Mouse (Mus musculus): ENCODE measurements around the gene Hspa12a. TPM values are rescaled to one million over a fixed set of nuclear protein-coding genes. Genes with fewer than 3 reads are reported as not detected.

The Hspa12a gene
- polyA plus RNA-seq, 1 experiment from 2014 or later, result 10.5 TPM

DNA sequence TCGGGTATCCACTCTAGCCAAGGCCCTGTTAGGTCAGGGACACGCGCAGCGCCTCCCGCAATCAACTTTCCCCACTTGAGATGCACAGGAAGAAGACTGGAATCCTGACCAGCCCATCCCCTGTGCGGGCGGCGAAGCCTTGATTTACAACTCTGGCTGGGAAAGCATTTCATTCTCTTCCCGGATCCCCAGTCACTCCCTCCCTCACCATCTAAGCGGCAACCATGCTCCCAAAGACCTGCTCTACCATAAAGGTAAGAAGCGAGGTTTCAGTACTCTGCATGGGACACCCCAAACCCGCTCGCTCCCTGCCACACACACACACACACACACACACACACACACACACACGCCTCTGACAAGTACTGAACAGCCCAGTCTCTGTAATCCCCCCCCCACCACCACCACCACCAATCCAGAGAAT, 83.6 kb downstream of the Hspa12a start:
- Histone ChIP-seq H3K9ac (peak overlapping the region; percentile 62), H3K4me2 (peak overlapping the region; percentile 88), H3K36me3 (no peaks in the 10 kb centered on the region), H3K4me1 (replicated peaks) (peaks cover 37% of the 10 kb centered on the region), H3K4me3 (peak overlapping the region; percentile 55), H3K27me3 (replicated peaks) (no peaks in the 10 kb centered on the region; the same call in 1 of the 2 replicates), H3K9me3 (replicated peaks) (peaks cover 4% of the 10 kb centered on the region), H3K27ac (ENCODE audit: poor library complexity, severe bottlenecking) (no peak overlapping the region)
- WGBS, result 2% methylated on average over 14 of the region's 14 CpGs
- ATAC-seq (ENCODE audit: insufficient number of reproducible peaks, low FRiP score), result 0 out of 2 replicates have a peak, but pooled peaks have one; percentile 10

DNA sequence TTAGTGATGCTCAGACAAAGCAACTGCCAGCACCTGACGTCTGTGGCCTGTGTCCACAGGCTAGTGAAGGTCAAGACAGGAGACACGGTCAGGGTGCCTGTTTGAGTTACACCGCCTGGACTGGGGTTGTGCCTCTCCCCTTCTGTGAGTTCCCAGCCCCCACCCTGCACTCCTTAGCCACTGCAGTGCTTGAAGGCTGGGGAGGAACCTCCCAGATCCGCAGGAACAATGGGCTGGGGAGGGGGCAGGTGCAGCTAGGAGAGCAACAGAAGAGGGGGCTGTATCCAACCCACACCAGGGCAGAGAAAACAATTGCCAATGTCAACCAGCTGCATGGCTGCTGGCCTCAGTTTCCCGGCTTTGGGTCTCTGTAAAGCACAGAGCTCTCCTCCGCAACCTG, 84.1 kb downstream of the Hspa12a start:
- Histone ChIP-seq H3K9me3 (replicated peaks) (peaks cover 4% of the 10 kb centered on the region), H3K4me3 (peak overlapping the region; percentile 55), H3K4me1 (replicated peaks) (peaks cover 37% of the 10 kb centered on the region), H3K27ac (ENCODE audit: poor library complexity, severe bottlenecking) (no peak overlapping the region), H3K36me3 (no peaks in the 10 kb centered on the region), H3K9ac (peak overlapping the region; percentile 62; the same call in 1 of the 2 replicates), H3K27me3 (replicated peaks) (no peaks in the 10 kb centered on the region; the same call in 1 of the 2 replicates), H3K4me2 (peak overlapping the region; percentile 88)
- no peak for ATAC-seq (ENCODE audit: insufficient number of reproducible peaks, low FRiP score)
- WGBS, result 24% methylated on average over 6 of the region's 6 CpGs

DNA sequence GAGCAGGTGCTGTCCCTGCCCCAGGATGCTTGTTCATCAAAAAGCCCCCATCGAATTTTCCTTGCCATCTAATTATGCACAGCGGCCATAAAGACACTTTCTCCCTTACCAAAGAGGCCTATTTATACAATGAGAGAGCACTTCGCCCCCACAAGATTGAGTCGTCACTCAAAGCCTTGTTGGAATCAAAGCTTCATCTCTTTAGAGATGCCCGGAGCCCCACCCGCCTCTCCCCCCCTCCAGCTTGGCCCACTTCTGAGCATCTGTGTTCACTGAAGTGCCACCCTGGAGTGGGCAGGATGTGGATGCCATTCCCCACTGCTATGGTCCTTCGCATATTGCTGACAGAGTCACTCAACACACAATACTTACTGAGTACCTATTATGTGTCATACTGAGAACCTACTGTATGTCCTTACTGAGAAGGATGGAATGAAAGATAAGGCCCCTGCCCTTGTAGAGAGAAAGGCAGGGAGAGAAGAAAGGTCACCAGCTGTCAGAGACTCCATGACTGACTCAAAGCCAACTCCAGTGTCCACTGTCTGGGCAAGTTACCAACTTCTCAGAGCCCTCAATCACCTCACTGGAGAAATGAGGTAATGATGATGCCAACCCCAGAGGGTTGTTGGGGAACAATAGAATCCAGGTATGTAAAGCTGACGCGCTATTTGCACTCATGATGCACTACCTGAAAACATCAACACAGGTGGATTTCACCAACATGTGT, 87.2 kb downstream of the Hspa12a start:
- H3K9me3 ChIP-seq (replicated peaks), result no peaks in the 10 kb centered on the region
- H3K4me2 ChIP-seq, result no peak overlapping the region
- WGBS, result 79% methylated on average over 9 of the region's 9 CpGs
- no peak overlapping the region for H3K4me3 ChIP-seq
- H3K36me3 ChIP-seq, result no peaks in the 10 kb centered on the region
- H3K27ac ChIP-seq (ENCODE audit: poor library complexity, severe bottlenecking), result no peak overlapping the region
- no peak overlapping the region for H3K9ac ChIP-seq
- no peak for ATAC-seq (ENCODE audit: insufficient number of reproducible peaks, low FRiP score)
- H3K4me1 ChIP-seq (replicated peaks), result peaks cover 53% of the 10 kb centered on the region
- no peaks in the 10 kb centered on the region; the same call in 1 of the 2 replicates for H3K27me3 ChIP-seq (replicated peaks)

DNA sequence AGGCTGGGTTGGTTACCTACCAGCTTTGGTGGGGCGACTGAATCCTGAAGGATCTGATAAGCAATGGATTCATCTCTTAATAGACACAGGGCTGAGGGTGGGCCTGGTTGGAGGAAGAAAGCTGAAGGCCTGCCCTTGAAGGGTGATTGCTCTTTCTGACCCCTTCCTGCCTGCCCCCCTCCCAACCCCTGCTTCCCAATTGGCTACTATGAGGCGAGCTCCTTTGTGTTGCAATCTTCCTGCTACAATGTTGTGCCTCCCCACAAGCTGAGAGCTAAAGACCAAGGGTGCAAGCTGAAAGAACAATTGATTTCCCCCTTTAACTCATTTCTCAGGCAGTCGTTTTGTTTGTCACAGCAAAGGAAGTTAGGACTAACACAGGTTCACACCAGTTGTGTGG, 88.6 kb downstream of the Hspa12a start:
- Histone ChIP-seq H3K4me2 (no peak overlapping the region), H3K4me3 (no peak overlapping the region), H3K4me1 (replicated peaks) (peaks cover 43% of the 10 kb centered on the region), H3K9ac (no peak overlapping the region), H3K27ac (ENCODE audit: poor library complexity, severe bottlenecking) (no peak overlapping the region), H3K27me3 (replicated peaks) (no peaks in the 10 kb centered on the region; the same call in 1 of the 2 replicates), H3K36me3 (no peaks in the 10 kb centered on the region), H3K9me3 (replicated peaks) (no peaks in the 10 kb centered on the region)
- no peak for ATAC-seq (ENCODE audit: insufficient number of reproducible peaks, low FRiP score)
- WGBS, result 59% methylated on average over 3 of the region's 3 CpGs

DNA sequence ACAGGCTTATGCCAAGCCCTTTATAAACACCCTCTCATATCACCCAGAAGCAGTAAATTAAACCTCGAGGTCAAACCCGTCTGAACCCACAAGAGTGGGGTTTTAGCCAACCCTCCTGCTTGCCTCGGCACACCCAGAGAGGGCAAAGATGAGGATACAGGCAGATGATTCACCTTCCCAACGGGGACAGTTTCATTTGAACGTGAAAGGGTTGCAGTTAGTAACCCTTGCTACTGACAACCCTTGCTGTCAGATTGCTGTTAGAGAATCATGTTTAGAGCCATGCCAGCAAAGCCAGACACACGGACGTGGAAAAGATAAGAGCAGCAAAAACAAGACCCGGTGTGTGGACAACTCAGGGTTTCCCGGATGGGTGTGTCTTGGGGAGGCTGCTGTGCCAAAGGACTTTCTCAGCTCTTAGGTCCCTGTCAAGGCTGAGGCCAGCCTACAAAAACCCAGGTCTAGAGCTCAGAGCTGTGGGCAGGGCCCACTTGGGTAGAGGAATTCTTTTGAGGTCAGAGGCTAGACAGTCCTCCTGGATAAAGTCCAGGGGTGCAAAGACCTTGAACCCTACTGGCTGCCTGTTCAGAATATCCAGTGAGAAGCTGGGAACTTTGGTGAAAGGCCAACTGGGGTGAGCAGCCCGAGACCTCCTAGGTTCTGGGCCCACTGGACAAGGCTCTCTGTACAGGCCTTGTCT, 90.3 kb downstream of the Hspa12a start:
- no peak overlapping the region for H3K4me2 ChIP-seq
- no peak overlapping the region for H3K9ac ChIP-seq
- peak; percentile 58; the same call in 1 of the 2 replicates for ATAC-seq (ENCODE audit: insufficient number of reproducible peaks, low FRiP score)

DNA sequence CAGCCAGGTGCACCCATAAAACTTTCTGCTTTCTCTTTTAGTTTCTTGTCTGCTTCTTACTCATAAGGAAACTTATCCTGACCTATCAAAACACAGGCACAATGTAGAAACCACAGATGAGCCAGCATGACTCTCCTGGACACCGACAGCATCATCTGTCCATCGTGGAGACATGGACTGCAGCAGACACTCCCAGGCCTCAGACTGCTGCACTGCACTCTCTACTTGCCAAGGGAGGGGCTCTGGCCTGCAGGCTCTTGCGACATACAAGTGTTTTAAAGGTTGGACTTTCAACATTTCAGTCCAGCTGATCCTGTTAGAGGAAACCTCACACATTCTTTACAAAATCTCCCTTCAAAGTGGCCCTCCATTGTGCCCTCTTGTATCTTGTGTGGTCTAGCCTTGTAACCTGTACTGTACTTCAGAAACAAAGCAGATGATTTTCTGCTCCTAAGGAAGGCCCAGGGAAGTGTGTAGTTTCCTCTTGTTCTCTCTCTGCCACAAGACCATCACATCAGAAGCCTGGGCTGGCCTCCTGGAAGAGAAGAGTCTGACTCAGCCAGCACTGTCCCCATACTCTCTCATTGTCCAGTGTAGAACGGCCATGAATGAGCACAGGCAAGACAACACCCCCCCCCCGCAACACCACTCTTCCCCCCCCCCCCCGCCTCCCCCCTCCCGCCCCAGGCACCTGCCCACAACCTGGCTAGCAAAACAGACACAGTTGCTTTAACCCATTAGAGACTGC, 92.6 kb downstream of the Hspa12a start:
- Histone ChIP-seq H3K4me3 (no peak overlapping the region), H3K4me2 (no peak overlapping the region), H3K9me3 (replicated peaks) (no peaks in the 10 kb centered on the region), H3K9ac (no peak overlapping the region), H3K27ac (ENCODE audit: poor library complexity, severe bottlenecking) (no peak overlapping the region), H3K36me3 (no peaks in the 10 kb centered on the region), H3K27me3 (replicated peaks) (no peaks in the 10 kb centered on the region; the same call in 1 of the 2 replicates), H3K4me1 (replicated peaks) (peaks cover 27% of the 10 kb centered on the region)
- ATAC-seq (ENCODE audit: insufficient number of reproducible peaks, low FRiP score), result no peak
- WGBS, result 71% methylated on average over 7 of the region's 7 CpGs

More for the DNA sequence above, 90.3 kb downstream of the Hspa12a start:
- Histone ChIP-seq H3K4me1 (replicated peaks) (peaks cover 35% of the 10 kb centered on the region), H3K9me3 (replicated peaks) (no peaks in the 10 kb centered on the region), H3K27me3 (replicated peaks) (no peaks in the 10 kb centered on the region; the same call in 1 of the 2 replicates), H3K27ac (ENCODE audit: poor library complexity, severe bottlenecking) (no peak overlapping the region), H3K36me3 (no peaks in the 10 kb centered on the region), H3K4me3 (no peak overlapping the region)
- 39% methylated on average over 10 of the region's 10 CpGs for WGBS

DNA sequence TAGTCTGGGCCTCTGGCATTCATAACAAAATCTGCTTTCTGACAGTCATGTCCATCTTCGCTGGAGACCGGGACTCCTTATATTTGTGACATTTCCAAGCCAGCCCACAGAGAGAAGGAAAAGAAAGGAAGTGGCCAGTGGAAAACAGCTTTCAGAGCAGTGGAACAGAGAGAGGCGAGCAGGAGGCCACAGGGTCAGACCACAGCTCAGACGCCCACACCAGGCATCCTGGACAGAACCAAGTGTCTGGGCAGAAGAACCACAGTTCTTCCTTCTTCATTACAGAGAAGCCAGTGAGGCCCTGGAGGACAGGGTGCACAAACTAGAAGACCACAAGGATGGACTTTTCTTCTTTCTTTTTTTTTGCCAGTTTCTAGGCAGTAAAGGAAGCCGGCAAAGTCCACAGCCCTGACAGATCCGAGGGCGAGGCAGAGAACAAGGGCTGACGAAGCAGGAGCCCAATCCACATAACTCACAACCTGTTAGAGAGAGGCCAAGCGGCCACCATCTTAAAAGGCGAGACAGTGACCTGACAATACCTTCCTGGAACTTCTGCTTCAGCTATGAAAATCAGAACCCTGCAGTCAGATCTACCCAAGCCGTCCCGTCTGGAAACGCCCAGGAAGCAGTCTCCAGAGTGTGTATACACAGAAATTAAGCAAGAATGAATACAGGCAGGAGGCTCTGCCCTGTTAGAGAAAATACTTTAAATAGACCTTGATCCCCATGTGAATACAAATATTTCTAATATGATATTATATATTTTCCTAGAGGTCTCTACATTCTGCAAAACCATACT, 93.9 kb downstream of the Hspa12a start:
- H3K36me3 ChIP-seq, result no peaks in the 10 kb centered on the region
- peaks cover 16% of the 10 kb centered on the region for H3K4me1 ChIP-seq (replicated peaks)
- no peak overlapping the region for H3K9ac ChIP-seq
- 77% methylated on average over 13 of the region's 13 CpGs for WGBS
- H3K9me3 ChIP-seq (replicated peaks), result no peaks in the 10 kb centered on the region; the same call in 1 of the 2 replicates
- no peak for ATAC-seq (ENCODE audit: insufficient number of reproducible peaks, low FRiP score)
- H3K4me3 ChIP-seq, result no peak overlapping the region
- no peak overlapping the region for H3K4me2 ChIP-seq
- H3K27me3 ChIP-seq (replicated peaks), result no peaks in the 10 kb centered on the region; the same call in 1 of the 2 replicates
- H3K27ac ChIP-seq (ENCODE audit: poor library complexity, severe bottlenecking), result no peak overlapping the region

DNA sequence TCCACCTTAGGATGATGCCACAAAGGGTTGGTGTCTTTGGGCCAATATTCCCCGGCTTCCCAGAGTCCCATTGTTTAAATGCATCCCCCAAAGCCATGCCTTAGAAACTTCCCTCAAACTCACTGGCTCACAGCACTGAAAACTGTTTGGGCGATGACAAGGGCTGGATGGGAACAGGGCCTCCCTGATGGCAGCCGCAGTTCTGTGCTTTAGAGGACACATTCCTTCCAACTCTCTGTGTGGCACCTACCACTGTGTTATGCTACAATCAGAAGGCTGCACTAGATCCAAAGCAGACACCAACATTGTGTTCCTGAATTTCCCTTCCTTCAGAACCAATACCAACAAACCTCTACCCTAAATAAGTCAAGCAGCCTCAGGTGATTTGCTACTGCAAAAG, 99.8 kb downstream of the Hspa12a start:
- peak overlapping the region; percentile 79 for H3K27ac ChIP-seq (ENCODE audit: poor library complexity, severe bottlenecking)
- H3K36me3 ChIP-seq, result no peaks in the 10 kb centered on the region
- H3K9me3 ChIP-seq (replicated peaks), result no peaks in the 10 kb centered on the region; the same call in 1 of the 2 replicates
- no peak for ATAC-seq (ENCODE audit: insufficient number of reproducible peaks, low FRiP score)
- H3K4me3 ChIP-seq, result no peak overlapping the region
- no peak overlapping the region for H3K4me2 ChIP-seq
- no peak overlapping the region for H3K9ac ChIP-seq
- 47% methylated on average over 3 of the region's 3 CpGs for WGBS
- H3K27me3 ChIP-seq (replicated peaks), result no peaks in the 10 kb centered on the region
- H3K4me1 ChIP-seq (replicated peaks), result peaks cover 39% of the 10 kb centered on the region

DNA sequence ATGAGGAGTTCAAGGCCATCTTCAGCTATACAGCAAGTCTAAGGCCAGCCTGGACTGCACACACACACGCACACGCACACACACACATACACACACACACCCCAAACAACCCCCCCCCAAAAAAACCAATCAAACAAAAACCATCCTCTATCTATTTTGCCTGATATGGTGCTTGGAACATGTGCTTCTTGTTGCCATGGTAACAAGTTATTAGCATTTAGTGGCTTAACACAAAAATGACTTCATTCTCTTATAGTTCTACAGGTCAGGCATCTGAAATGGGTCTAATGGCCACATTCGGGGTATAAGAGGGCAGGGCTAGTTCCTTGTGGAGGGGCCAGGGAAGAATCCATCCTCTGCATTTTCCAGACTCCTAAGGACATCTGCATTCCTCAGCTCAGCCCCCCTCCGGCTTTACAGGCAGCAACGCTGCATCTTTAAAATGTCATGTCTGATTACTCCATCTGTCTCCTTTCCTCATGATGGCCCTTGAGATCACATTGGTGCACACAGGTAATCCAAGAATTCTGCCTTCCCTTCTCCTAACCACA, 102.7 kb downstream of the Hspa12a start:
- H3K9me3 ChIP-seq (replicated peaks), result no peaks in the 10 kb centered on the region; the same call in 1 of the 2 replicates
- 74% methylated on average over 5 of the region's 5 CpGs for WGBS
- H3K4me2 ChIP-seq, result no peak overlapping the region
- no peak for ATAC-seq (ENCODE audit: insufficient number of reproducible peaks, low FRiP score)
- H3K27me3 ChIP-seq (replicated peaks), result no peaks in the 10 kb centered on the region
- H3K4me1 ChIP-seq (replicated peaks), result peaks cover 55% of the 10 kb centered on the region
- no peak overlapping the region for H3K4me3 ChIP-seq
- no peak overlapping the region for H3K27ac ChIP-seq (ENCODE audit: poor library complexity, severe bottlenecking)
- H3K9ac ChIP-seq, result no peak overlapping the region
- H3K36me3 ChIP-seq, result no peaks in the 10 kb centered on the region

DNA sequence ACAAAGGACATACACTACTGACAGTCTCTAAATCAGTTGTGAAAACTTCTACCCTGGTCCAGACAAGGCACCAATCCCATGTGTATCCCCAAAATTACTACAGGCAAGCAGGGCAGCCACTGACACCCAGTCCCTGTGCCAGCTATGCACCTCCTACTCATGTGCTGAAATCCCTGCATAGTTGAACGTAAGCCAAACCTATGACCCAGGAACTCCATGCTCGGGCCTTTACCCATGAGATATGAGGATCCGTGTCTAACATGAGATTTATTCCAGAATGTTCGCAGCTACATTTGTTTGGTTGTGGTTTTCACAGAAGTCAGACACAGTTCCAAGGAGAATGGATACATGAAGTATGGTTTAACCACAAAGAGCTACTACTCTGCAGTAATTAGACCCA, 103.6 kb downstream of the Hspa12a start:
- H3K27me3 ChIP-seq (replicated peaks), result no peaks in the 10 kb centered on the region
- no peak overlapping the region for H3K4me2 ChIP-seq
- ATAC-seq (ENCODE audit: insufficient number of reproducible peaks, low FRiP score), result no peak
- 52% methylated on average over 4 of the region's 4 CpGs for WGBS
- no peak overlapping the region for H3K4me3 ChIP-seq
- H3K27ac ChIP-seq (ENCODE audit: poor library complexity, severe bottlenecking), result no peak overlapping the region
- no peak overlapping the region for H3K9ac ChIP-seq
- no peaks in the 10 kb centered on the region for H3K36me3 ChIP-seq
- peaks cover 55% of the 10 kb centered on the region for H3K4me1 ChIP-seq (replicated peaks)
- H3K9me3 ChIP-seq (replicated peaks), result no peaks in the 10 kb centered on the region

All from heart, embryonic 12.5 days (tissue).